Mouse (Mus musculus): ENCODE measurements around the gene Inpp5d. TPM values are rescaled to one million over a fixed set of nuclear protein-coding genes. Genes with fewer than 3 reads are reported as not detected.

The Inpp5d gene
- polyA plus RNA-seq, 1 experiment: 5.2 TPM

DNA sequence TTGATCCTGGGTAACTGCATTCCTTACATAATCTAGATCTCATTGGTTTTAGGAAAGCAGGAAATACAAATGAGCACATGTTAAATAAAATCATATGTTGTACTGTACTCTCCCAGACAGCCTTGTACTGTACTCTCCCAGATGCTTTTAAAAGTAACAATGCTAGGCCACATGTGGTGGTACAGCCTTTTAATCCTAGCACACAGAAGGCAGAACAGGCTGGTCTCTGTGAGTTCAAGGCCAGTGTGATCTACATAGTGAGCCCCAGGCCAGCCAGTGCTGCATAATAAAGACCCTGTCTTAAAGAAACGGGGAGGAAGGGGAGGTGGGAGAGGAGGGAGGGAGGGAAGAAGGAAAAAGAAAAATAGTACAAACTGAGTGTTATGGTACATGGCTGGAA, 66.9 kb downstream of the Inpp5d start:
- H3K4me3 ChIP-seq (ENCODE audit: insufficient read depth, low read depth, low read length): no peak overlapping the region
- H3K4me1 ChIP-seq (ENCODE audit: control insufficient read depth, insufficient read depth, insufficient read length, low read length): no peaks in the 10 kb centered on the region
- no peak overlapping the region for H3K27ac ChIP-seq (replicated peaks; ENCODE audit: low read depth, low read length)

DNA sequence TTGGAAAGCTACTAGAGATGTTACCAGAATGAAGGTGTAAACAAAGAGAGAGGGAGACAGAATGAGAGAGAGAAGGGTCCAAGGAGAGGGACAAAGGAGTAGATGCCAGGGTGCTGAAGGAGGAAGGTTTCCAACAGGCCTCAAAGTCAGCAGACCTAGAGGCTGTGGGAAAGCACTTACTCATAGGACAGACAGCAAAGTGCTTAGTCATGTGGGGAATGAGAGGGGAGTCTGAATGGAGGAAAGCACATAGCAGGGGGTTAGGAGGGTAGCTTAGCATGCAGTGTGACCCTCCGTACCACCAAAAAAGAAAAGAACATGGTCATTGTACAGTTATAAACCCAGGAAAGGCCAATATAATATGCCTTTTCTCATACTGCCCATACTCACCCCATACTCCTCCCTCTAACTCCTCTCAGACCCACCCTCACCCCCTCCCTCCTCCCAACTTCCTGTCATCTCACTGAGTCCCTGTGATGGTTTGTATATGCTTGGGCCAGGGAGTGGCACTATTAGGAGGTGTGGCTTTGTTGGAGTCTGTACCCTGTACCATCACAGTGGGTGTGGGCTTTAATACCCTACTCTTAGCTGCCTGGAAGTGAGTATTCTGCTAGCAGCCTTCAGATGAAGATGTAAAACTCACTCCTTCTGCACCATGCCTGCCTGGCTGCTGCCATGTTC, 69.7 kb downstream of the Inpp5d start:
- no peak overlapping the region for H3K27ac ChIP-seq (replicated peaks; ENCODE audit: low read depth, low read length)
- H3K4me1 ChIP-seq (ENCODE audit: control insufficient read depth, insufficient read depth, insufficient read length, low read length): no peaks in the 10 kb centered on the region
- H3K4me3 ChIP-seq (ENCODE audit: insufficient read depth, low read depth, low read length): no peak overlapping the region

DNA sequence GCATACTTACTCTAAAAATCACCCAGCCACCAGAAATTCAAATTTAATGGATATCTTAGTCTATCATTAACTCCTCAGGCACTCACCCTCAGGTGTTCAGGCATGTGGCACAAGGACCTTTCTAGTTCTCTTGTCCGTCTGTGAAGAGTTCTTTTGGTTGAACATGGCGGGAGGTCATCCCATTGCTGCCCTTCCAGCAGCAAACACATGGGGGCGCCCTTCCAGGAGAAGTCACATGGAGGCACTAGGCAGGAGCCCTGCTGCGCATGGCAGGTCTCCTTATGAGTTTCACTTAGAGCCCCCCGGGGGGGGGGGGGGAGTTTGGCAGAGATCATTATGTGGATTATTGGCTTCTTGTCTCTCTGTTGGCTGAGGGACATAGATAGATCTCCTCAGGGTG, 76.2 kb downstream of the Inpp5d start:
- no peak overlapping the region for H3K4me3 ChIP-seq (ENCODE audit: insufficient read depth, low read depth, low read length)
- no peaks in the 10 kb centered on the region for H3K4me1 ChIP-seq (ENCODE audit: control insufficient read depth, insufficient read depth, insufficient read length, low read length)
- H3K27ac ChIP-seq (replicated peaks; ENCODE audit: low read depth, low read length): no peak overlapping the region

DNA sequence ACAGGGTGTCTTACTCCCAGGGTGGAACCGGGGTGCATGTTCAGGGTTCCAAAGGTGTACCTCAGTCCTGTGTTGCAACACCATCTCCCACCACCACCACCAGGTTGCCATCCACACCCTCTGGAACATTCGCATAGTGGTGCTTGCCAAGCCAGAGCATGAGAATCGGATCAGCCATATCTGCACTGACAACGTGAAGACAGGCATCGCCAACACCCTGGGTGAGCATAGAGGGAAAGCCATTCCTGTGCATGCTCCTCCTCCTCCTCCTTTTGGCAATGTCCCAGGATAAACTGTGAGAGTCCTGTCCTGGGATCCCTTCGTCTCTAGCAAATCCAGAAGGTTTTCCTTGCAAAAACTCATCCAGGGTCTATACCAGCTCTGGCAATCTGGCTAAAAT, 77.9 kb downstream of the Inpp5d start:
- H3K4me1 ChIP-seq (ENCODE audit: control insufficient read depth, insufficient read depth, insufficient read length, low read length): no peaks in the 10 kb centered on the region
- no peak overlapping the region for H3K27ac ChIP-seq (replicated peaks; ENCODE audit: low read depth, low read length)
- H3K4me3 ChIP-seq (ENCODE audit: insufficient read depth, low read depth, low read length): no peak overlapping the region

DNA sequence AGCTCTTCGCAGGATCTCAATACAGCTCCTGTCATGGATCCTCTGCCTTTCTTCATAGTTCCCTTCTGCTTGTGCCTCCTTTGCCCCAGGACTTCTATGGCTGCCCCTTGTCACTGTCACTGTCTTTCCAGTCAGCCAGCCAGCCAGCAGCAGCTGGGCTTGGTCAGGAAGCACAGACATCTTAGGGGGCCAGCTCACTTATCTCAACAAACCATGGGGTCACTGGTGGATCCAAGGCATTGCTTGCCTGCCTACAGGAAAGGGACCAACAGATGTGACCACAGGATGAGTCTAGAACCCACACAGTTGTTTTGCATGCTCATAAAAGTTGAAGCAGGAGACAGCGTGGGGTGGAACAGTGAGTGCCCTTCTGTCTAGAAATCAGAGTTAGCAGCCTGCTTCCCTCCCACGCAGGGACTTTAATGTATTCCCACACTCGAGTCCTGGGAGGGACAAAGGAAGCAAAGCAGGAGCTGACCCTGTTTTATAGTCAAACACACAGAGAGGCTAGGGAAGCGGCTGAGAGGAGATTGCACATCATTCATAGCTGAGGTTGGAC, 79.9 kb downstream of the Inpp5d start:
- no peaks in the 10 kb centered on the region for H3K4me1 ChIP-seq (ENCODE audit: control insufficient read depth, insufficient read depth, insufficient read length, low read length)
- H3K27ac ChIP-seq (replicated peaks; ENCODE audit: low read depth, low read length): no peak overlapping the region
- no peak overlapping the region for H3K4me3 ChIP-seq (ENCODE audit: insufficient read depth, low read depth, low read length)

DNA sequence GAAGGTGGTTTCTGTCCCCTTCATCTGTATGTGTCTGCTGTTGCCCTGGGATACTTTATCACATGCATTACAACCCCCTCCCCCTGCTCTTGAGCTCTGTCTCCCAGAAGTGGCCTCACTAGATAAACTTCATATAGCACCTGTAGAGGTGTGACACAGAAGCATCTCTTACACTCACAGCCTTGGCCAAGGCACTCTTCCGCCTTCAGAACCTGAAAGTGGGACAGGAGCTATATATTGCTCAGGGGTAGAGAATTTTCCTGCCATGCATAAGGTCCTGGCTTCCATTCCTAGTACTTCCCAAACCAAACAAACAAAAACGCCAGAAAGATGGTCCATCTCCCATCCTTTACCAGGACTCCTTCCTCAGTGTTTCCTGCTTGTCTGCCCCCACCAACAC, 84.1 kb downstream of the Inpp5d start:
- Histone ChIP-seq H3K27ac (replicated peaks; ENCODE audit: low read depth, low read length) (no peak overlapping the region), H3K4me1 (ENCODE audit: control insufficient read depth, insufficient read depth, insufficient read length, low read length) (no peaks in the 10 kb centered on the region), H3K4me3 (ENCODE audit: insufficient read depth, low read depth, low read length) (no peak overlapping the region)

DNA sequence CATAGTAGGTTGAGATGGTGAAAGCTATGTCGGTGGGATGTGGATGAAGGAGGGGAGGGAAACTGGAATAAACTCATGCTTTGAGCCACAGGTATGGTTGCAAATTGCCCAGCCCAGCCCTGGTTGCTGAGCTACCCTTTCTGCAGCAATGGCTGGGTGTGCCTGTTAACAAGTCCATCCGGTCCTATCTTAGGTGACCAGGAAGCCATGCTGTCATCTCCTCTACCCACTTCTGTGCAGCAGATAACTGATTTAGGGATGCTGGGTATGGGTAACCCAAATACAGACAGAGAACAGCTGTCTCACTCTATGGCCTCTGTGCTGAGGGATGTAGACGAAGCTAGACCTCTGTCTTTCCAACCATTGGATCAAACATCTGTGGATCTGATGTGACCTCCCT, 86.2 kb downstream of the Inpp5d start:
- H3K4me3 ChIP-seq (ENCODE audit: insufficient read depth, low read depth, low read length): no peak overlapping the region
- no peak overlapping the region for H3K27ac ChIP-seq (replicated peaks; ENCODE audit: low read depth, low read length)
- no peaks in the 10 kb centered on the region for H3K4me1 ChIP-seq (ENCODE audit: control insufficient read depth, insufficient read depth, insufficient read length, low read length)

DNA sequence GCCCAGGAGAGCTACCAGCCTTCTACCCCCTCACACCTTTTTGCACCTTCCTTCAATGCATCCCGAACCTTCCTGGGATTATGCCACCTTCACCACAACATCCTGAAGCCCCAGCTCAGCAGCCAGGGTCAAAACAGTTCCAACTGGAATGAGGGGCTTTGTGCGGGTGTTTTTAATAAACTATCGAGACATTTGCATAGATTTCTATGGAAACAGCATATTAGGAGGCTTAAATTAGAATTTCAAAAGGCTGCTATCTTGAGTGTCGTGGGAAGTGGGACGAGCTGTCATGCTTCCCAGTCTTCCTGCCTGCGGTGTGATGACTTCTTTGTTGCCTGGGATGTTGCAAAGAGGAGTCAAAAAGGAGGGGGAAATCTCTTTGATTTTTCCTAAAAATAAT, 88.9 kb downstream of the Inpp5d start:
- Histone ChIP-seq H3K4me1 (ENCODE audit: control insufficient read depth, insufficient read depth, insufficient read length, low read length) (no peaks in the 10 kb centered on the region), H3K27ac (replicated peaks; ENCODE audit: low read depth, low read length) (no peak overlapping the region), H3K4me3 (ENCODE audit: insufficient read depth, low read depth, low read length) (no peak overlapping the region)

DNA sequence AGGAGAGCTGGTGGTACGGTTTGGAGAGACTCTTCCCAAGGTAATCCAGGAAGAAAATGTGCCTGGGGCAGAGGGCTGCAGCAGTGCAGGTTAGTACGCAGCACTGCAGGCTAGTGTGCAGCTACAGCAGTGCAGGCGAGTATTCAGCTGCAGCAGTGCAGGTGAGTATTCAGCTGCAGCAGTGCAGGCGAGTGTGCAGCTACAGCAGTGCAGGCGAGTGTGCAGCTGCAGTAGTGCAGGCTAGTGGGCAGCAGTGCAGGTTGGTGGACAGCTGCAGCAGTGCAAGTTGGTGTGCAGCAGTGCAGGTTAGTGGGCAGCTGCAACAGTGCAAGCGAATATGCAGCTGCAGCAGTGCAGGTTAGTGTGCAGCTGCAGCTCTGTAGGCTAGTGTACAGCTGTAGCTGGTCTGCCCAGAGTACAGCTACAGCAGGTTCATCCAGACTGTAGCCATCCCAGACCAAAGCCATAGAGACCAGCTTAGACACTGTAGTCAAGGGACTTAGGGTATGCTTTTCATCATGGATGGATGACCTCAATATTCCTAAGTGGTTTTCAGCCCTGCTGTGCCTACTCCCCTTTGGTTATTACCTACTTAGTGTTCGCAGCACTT, 89.7 kb downstream of the Inpp5d start:
- H3K27ac ChIP-seq (replicated peaks; ENCODE audit: low read depth, low read length): no peak overlapping the region
- H3K4me1 ChIP-seq (ENCODE audit: control insufficient read depth, insufficient read depth, insufficient read length, low read length): no peaks in the 10 kb centered on the region
- H3K4me3 ChIP-seq (ENCODE audit: insufficient read depth, low read depth, low read length): no peak overlapping the region

DNA sequence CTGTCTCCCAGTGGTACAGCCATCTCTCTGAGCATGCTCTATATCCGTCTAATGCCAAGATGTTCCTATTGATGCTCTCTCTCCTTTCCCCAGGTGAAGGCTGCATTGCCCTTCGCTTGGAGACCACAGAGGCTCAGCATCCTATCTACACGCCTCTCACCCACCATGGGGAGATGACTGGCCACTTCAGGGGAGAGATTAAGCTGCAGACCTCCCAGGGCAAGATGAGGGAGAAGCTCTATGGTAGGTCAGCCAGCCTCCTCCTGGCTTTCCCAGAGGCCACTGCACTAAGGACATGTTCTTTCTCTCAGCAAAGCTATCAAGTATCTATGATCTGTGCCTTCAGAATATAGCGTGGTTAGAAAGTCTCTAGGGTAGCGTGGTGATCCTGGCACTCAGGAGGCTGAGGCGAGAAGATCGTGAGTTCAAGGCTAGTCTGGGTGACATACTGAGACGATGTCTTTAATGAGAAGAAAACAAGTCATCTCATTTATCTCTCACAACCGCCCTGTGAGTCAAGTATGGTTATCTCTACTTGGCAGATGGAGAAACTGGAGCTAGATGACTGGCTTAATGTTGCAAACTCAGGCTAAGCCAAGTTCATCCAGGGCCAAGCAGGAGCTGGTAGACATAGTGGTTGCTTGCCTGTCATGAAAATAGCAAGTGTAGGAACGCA, 92.0 kb downstream of the Inpp5d start:
- H3K4me3 ChIP-seq (ENCODE audit: insufficient read depth, low read depth, low read length): no peak overlapping the region
- no peak overlapping the region for H3K27ac ChIP-seq (replicated peaks; ENCODE audit: low read depth, low read length)
- no peaks in the 10 kb centered on the region for H3K4me1 ChIP-seq (ENCODE audit: control insufficient read depth, insufficient read depth, insufficient read length, low read length)

DNA sequence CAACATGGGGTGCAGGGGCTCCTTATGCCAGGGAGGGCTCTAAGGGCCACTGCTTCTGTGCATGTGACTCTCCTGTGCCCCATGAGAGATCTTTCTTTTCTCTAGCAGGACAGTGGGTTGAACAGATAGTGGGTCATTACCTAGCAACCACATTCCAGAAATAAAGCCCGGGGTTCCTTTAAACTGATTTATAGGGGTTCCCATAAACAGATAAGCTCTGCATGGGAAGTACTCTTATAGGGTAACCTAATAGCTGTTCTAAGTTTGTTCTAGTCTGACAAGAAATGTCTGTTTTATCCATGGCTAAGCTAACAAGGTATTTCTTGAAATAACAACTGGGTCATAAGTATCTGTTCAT, 92.5 kb downstream of the Inpp5d start:
- Histone ChIP-seq H3K27ac (replicated peaks; ENCODE audit: low read depth, low read length) (no peak overlapping the region), H3K4me1 (ENCODE audit: control insufficient read depth, insufficient read depth, insufficient read length, low read length) (no peaks in the 10 kb centered on the region), H3K4me3 (ENCODE audit: insufficient read depth, low read depth, low read length) (no peak overlapping the region)

DNA sequence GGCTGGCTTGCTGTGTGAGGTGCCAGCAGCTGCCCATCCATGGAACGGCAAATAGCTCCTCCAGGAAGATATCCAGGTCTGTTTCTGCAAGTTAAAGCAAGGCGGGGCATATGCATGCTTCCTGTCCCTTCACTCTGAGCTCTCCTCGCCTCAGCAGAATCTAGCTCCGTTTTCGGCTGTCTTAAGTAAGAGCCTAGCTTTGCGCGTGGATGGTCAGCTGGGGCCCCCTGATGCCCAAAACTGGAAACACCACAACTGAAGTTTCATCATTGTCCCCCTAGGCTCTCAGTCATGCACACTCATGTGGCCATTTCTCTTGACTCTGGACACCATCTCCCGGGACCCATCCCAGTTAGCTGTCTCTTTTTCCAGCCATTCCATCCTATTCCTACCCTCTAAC, 101.3 kb downstream of the Inpp5d start:
- H3K4me1 ChIP-seq (ENCODE audit: control insufficient read depth, insufficient read depth, insufficient read length, low read length): no peaks in the 10 kb centered on the region

DNA sequence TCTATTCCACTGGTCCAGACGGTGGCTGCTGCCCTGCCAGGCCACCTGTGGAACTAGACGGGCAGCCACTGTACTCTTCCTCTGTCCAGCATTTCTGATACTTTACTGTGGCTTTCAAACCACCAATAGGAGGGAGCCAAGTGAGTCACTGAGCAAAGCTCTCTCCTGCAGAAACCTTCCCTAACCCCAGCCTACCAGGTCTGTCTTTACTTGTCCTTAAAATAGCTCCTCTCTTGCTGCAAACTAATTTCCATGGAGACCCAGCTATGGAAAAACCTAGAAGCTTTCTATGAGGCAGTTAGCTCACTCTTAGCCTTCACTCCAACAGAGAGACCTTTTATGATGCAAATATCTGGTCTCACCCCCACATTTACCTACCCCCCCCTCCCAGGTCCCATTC, 102.0 kb downstream of the Inpp5d start:
- Histone ChIP-seq H3K4me3 (ENCODE audit: insufficient read depth, low read depth, low read length) (no peak overlapping the region), H3K27ac (replicated peaks; ENCODE audit: low read depth, low read length) (no peak overlapping the region), H3K4me1 (ENCODE audit: control insufficient read depth, insufficient read depth, insufficient read length, low read length) (no peaks in the 10 kb centered on the region)

More for the DNA sequence above, 101.3 kb downstream of the Inpp5d start:
- H3K4me3 ChIP-seq (ENCODE audit: insufficient read depth, low read depth, low read length): no peak overlapping the region
- no peak overlapping the region for H3K27ac ChIP-seq (replicated peaks; ENCODE audit: low read depth, low read length)

DNA sequence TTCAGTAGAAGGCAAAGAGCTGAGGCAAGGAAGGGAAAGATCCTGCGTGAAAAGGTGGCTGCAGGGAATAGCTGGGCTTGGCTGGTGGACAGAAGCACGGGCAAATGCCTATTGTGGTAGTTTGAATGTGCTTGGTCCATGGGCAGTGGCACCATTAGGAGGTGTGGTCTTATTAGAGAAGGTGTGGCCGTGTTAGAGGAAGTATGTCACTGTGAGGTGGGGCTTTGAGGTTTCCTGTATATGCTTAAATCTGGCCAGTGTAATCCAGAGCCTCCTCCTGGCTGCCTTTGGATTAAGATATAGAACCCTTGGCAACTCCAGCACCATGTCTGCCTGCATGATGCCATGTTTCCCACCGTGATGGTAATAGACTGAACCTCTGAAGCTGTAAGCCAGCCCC, 103.2 kb downstream of the Inpp5d start:
- Histone ChIP-seq H3K4me3 (ENCODE audit: insufficient read depth, low read depth, low read length) (no peak overlapping the region), H3K27ac (replicated peaks; ENCODE audit: low read depth, low read length) (no peak overlapping the region), H3K4me1 (ENCODE audit: control insufficient read depth, insufficient read depth, insufficient read length, low read length) (no peaks in the 10 kb centered on the region)

DNA sequence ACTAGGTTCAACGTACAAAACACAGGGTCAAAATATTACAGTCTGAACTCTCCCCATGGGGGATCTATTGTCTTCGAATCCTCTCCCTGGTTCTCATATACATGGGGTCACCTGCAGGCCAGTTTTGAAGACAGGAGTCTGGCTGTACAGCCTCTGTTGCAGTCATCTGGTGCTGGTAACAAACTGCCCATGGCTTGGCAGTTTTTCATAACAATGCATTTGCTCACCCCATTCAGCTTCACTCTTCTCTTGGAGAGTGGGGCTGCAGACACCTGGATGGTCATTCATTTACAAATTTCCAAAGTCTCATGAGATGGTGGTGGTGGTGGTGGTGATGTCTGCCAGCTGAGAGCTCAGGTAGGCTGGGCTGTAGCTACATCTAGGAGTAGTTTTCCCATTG, 109.0 kb downstream of the Inpp5d start:
- no peaks in the 10 kb centered on the region for H3K4me1 ChIP-seq (ENCODE audit: control insufficient read depth, insufficient read depth, insufficient read length, low read length)
- no peak overlapping the region for H3K4me3 ChIP-seq (ENCODE audit: insufficient read depth, low read depth, low read length)
- H3K27ac ChIP-seq (replicated peaks; ENCODE audit: low read depth, low read length): no peak overlapping the region

DNA sequence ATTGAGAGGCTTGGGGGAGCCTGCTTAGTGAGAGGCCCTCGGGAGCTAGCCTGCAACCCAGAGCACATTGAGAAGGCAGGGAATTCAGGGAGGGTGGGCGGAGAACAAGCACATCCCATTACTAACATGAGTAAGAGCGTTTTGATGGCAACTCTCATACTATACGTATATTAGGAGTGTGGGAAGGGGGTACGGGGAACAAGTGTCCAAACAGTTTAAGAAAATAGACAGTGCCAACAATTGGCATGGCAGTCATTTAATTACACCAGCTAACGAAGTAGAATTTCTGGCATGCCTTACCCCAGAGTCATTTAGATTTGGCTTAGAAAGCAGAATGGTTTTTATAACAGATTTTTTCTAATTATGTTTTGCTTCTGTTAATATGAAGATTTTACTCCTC, 109.7 kb downstream of the Inpp5d start:
- H3K27ac ChIP-seq (replicated peaks; ENCODE audit: low read depth, low read length): no peak overlapping the region
- no peak overlapping the region for H3K4me3 ChIP-seq (ENCODE audit: insufficient read depth, low read depth, low read length)
- H3K4me1 ChIP-seq (ENCODE audit: control insufficient read depth, insufficient read depth, insufficient read length, low read length): no peaks in the 10 kb centered on the region
